Mouse (Mus musculus) hindbrain, embryonic 14.5 days (tissue): ENCODE data around the gene Tat. TPM values are rescaled to one million over a fixed set of nuclear protein-coding genes. Genes with fewer than 3 reads are reported as not detected.

ENCODE experiments used
- ATAC-seq: fragments of 200-750 bp; cut with Nextera tagmentation; 2 replicates; pipeline ENCODE4 v1.8.0; 2017; ENCODE audit warnings: moderate number of reproducible peaks, mild to moderate bottlenecking, moderate TSS enrichment, moderate library complexity; ENCODE audit not compliant: low FRiP score
- DNase-seq: peaks from one replicate; pipeline ENCODE4 v3.0.0-alpha.2; 2015; ENCODE audit warnings: low spot score
- H3K27ac ChIP-seq: fragments of 300-500 bp; sonication (generic); 2 replicates; pipeline ENCODE4 v1.5.1; 2014; ENCODE audit warnings: mild to moderate bottlenecking, moderate library complexity
- H3K27me3 ChIP-seq: fragments of 300-500 bp; sonication (generic); 2 replicates; pipeline ENCODE4 v1.6.1; 2014; ENCODE audit warnings: mild to moderate bottlenecking, low read length, mixed read lengths; ENCODE audit not compliant: control insufficient read depth, insufficient read depth
- H3K36me3 ChIP-seq: fragments of 300-500 bp; sonication (generic); replicated peaks from 2 replicates; pipeline ENCODE4 v1.6.1; 2014; ENCODE audit not compliant: control insufficient read depth, insufficient read depth
- H3K4me1 ChIP-seq: fragments of 300-500 bp; sonication (generic); replicated peaks from 2 replicates; pipeline ENCODE4 v1.6.1; 2014; ENCODE audit warnings: antibody characterized with exemption, low read length, mixed read lengths; ENCODE audit not compliant: control insufficient read depth, insufficient read depth
- H3K4me2 ChIP-seq: fragments of 300-500 bp; sonication (generic); replicated peaks from 2 replicates; pipeline ENCODE4 v1.6.1; 2014; ENCODE audit warnings: mild to moderate bottlenecking, moderate library complexity
- H3K4me3 ChIP-seq: fragments of 300-500 bp; sonication (generic); replicated peaks from 2 replicates; pipeline ENCODE4 v1.5.1; 2014; ENCODE audit warnings: mild to moderate bottlenecking, low read length
- H3K9ac ChIP-seq: fragments of 300-500 bp; sonication (generic); 2 replicates; pipeline ENCODE4 v1.6.1; 2014
- H3K9me3 ChIP-seq: fragments of 300-500 bp; sonication (generic); 2 replicates; pipeline ENCODE4 v1.6.1; 2016; ENCODE audit warnings: low read length; ENCODE audit not compliant: control insufficient read depth
- WGBS: fragments of 180-500 bp; shearing (Covaris S2); extraction: QIAGEN DNeasy Blood & Tissue Kit; methylation state at CpG from one replicate; pipeline ENCODE4 v1.1.7; 2014; 5-methylcytosine and 5-hydroxymethylcytosine counted together
- polyA plus RNA-seq: library from polyadenylated mRNA; unstranded; fragments of >200 nt; fragmentation: Nextera tagmentation; extraction: Ambion mirVana; gene quantifications from 2 replicates; pipeline ENCODE4 v1.2.1, GENCODE M21; 2014

Gene Tat
- polyA plus RNA-seq = not detected in 2 replicates

DNA sequence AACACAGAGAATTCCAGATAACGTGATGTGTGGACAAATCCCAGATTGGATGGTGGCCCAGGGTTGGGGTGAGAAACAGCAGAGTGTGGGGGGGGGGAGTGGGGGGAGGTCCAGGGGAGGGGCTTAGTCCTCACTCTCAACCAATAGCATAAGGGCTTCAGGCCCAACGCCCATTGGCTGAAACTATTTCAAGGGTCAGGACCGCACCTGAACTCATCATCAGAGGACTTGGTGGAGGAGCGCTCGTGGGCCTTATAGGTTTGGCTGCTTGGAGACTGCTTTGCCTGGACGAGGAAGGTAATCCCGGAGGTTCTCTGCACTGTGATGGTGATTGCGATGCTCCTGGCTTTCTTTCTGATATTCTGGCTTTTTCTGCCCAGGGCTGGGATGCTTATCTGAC lies at the start of gene Tat:
Tat (plus strand) TSS at position 214 of the 400 bp plus-strand sequence.
- Histone ChIP-seq H3K9ac (no peak within 1 kb of the TSS), H3K36me3 (no peaks in the 10 kb centered on the region), H3K9me3 (no peaks in the 10 kb centered on the region), H3K27ac (no peak within 1 kb of the TSS), H3K27me3 (no peaks in the 10 kb centered on the region), H3K4me1 (no peaks in the 10 kb centered on the region), H3K4me3 (no peak within 1 kb of the TSS), H3K4me2 (no peak within 1 kb of the TSS)
- no peak for DNase-seq
- 90% methylated on average over 8 of the region's 8 CpGs for WGBS
- ATAC-seq = no peak

- H3K27ac ChIP-seq = no peak overlapping the region
- no peak for ATAC-seq
- no peak overlapping the region for H3K9ac ChIP-seq
- WGBS = 88% methylated on average over 2 of the region's 2 CpGs
- peaks cover 50% of the 10 kb centered on the region for H3K36me3 ChIP-seq
- no peak for DNase-seq
- H3K9me3 ChIP-seq = no peaks in the 10 kb centered on the region
- no peaks in the 10 kb centered on the region for H3K27me3 ChIP-seq
- H3K4me1 ChIP-seq = no peaks in the 10 kb centered on the region; the same call in 1 of the 2 replicates
- H3K4me3 ChIP-seq = no peak overlapping the region
- H3K4me2 ChIP-seq = no peak overlapping the region
Measured at GRCm38 (mm10) chr8:109941606-109942360, 48.5 kb upstream of the Tat start.

DNA sequence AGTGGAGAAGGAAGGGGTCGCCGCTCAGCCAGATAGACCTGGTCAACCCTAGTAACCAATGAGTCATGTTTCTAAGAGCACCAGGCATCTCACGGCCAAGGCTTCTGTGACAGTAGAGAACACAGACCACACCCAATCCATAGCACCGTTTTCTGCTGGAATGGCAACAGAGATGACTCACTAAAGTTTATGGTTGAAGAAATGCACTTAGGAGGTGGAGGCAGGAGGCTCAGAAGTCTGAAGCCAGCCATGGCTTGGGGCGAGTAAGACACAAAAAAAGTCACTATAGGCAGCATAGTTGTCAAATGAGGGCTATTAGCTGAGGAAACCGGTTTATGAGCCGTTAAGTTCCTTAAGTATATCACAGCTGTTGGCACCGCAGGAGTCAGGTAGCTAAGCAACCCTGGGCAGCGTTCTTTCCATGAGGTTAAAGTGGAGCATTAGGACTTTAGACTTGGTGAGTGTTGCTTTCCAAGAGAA lies 45.0 kb upstream of the Tat start:
- DNase-seq = no peak
- ATAC-seq = no peak
- Histone ChIP-seq H3K36me3 (peaks cover 22% of the 10 kb centered on the region), H3K4me2 (no peak overlapping the region), H3K27me3 (no peaks in the 10 kb centered on the region), H3K4me3 (no peak overlapping the region), H3K27ac (no peak overlapping the region), H3K4me1 (no peaks in the 10 kb centered on the region; the same call in 1 of the 2 replicates), H3K9ac (no peak overlapping the region), H3K9me3 (no peaks in the 10 kb centered on the region)
- 56% methylated on average over 9 of the region's 9 CpGs for WGBS

- no peak for ATAC-seq
- no peak overlapping the region for H3K4me2 ChIP-seq
- no peak overlapping the region for H3K9ac ChIP-seq
- 82% methylated on average over 7 of the region's 7 CpGs for WGBS
- no peaks in the 10 kb centered on the region for H3K27me3 ChIP-seq
- no peak for DNase-seq
- H3K36me3 ChIP-seq = peaks cover 17% of the 10 kb centered on the region
- no peaks in the 10 kb centered on the region; the same call in 1 of the 2 replicates for H3K4me1 ChIP-seq
- no peaks in the 10 kb centered on the region for H3K9me3 ChIP-seq
- no peak overlapping the region for H3K27ac ChIP-seq
- no peak overlapping the region for H3K4me3 ChIP-seq
Measured at GRCm38 (mm10) chr8:109945694-109946093, 44.5 kb upstream of the Tat start.

- DNase-seq (no peak), ATAC-seq (no peak)
- H3K9ac ChIP-seq = no peak overlapping the region
- H3K4me3 ChIP-seq = no peak overlapping the region
- H3K4me2 ChIP-seq = no peak overlapping the region
- peaks cover 12% of the 10 kb centered on the region; the same call in 1 of the 2 replicates for H3K36me3 ChIP-seq
- no peaks in the 10 kb centered on the region for H3K27me3 ChIP-seq
- no peaks in the 10 kb centered on the region for H3K9me3 ChIP-seq
- H3K4me1 ChIP-seq = no peaks in the 10 kb centered on the region; the same call in 1 of the 2 replicates
- no peak overlapping the region for H3K27ac ChIP-seq
- WGBS = 88% methylated on average over 7 of the region's 7 CpGs
Measured at GRCm38 (mm10) chr8:109946272-109946671, 44.0 kb upstream of the Tat start.

DNA sequence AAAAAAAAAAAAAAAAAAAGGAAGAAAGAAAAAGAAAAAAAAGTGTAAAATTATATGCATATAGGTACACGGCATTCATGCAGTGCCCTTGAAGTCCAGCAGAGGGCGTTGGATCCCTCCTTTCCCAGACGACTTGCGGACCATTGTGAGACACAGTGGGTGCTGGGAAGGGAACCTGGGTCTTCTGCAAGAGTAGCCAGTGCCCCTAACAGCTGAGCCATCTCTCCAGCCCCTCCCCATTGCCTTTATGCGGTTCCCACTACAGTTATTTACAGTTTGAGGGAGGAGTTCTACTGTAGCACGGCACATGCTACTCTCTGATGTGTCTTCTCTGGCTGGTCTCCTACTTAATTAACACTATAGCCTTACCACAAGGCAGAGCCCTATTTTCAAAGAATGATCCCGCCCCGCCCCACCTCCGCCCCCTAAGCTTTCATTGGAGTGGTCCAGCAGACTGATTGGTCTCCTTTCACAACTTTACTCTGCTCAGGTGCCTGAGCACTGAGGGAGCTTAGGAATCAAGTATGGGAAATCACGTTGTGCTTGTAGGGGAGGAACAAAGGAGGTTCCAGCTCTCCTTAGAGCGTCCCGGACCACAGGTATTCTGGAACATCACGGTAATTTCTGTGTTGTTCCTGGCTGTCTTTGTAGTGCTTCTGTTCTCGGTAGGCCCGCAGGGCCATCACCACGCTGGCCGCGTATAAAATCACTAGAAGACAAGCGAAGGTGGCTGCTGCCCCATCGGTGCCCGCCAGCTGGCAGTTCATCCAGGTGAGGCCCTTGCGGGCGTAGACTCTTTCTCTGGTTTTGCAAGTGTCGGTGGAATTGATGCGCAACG lies 42.6 kb upstream of the Tat start:
- peak overlapping the region; percentile 70 for H3K4me2 ChIP-seq
- peak; percentile 64 for ATAC-seq
- H3K4me3 ChIP-seq = peak overlapping the region; percentile 39
- DNase-seq = peak; percentile 66
- 1% methylated on average over 26 of the region's 26 CpGs for WGBS
- H3K9me3 ChIP-seq = no peaks in the 10 kb centered on the region
- no peaks in the 10 kb centered on the region for H3K4me1 ChIP-seq
- H3K27me3 ChIP-seq = no peaks in the 10 kb centered on the region
- H3K9ac ChIP-seq = peak overlapping the region; percentile 66
- H3K27ac ChIP-seq = peak overlapping the region; percentile 84
- H3K36me3 ChIP-seq = peaks cover 7% of the 10 kb centered on the region; the same call in 1 of the 2 replicates

DNA sequence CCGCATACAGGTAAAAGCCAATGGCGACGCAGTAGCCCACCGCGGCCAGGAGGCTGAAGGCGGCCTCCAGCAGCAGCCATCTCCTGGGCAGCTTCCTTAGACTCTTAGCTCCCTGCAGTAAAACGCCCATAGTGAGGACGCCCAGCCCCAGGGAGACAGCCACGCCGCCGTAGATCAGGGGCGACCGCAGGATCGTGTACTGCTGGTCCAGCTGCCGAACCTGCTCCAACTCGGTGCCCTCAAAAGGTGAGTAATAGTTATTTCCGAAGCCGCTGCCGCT lies 42.0 kb upstream of the Tat start:
- H3K4me3 ChIP-seq = peak overlapping the region; percentile 39
- no peaks in the 10 kb centered on the region for H3K9me3 ChIP-seq
- 6% methylated on average over 19 of the region's 19 CpGs for WGBS
- no peaks in the 10 kb centered on the region for H3K27me3 ChIP-seq
- DNase-seq = peak; percentile 47
- no peaks in the 10 kb centered on the region for H3K4me1 ChIP-seq
- H3K4me2 ChIP-seq = peak overlapping the region; percentile 70
- peak overlapping the region; percentile 84 for H3K27ac ChIP-seq
- H3K36me3 ChIP-seq = peaks cover 6% of the 10 kb centered on the region; the same call in 1 of the 2 replicates
- peak; percentile 46 for ATAC-seq
- peak overlapping the region; percentile 66 for H3K9ac ChIP-seq

DNA sequence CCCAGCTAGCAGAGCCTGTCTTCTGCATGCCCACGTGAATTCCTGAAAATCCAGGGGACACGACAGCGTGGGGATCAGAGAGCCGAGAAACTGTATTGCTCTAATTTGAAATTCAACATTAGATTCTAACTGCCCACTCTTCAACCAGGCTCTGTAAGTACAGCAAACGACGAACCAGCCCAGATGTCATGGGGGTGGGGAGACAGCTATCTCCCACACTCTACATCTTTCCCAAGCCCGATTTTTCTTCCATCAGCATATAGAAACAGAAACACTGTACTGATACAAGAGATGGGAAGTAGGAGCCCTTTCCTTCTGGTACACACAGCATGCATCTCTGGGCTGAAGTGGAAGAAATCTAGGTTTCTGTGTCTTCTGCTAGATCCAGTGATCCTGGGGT lies 38.1 kb upstream of the Tat start:
- no peaks in the 10 kb centered on the region for H3K27me3 ChIP-seq
- no peak overlapping the region for H3K4me3 ChIP-seq
- DNase-seq = no peak
- ATAC-seq = no peak
- H3K27ac ChIP-seq = no peak overlapping the region
- H3K36me3 ChIP-seq = no peaks in the 10 kb centered on the region
- peaks cover 10% of the 10 kb centered on the region for H3K4me1 ChIP-seq
- H3K4me2 ChIP-seq = no peak overlapping the region
- H3K9ac ChIP-seq = no peak overlapping the region
- 72% methylated on average over 7 of the region's 7 CpGs for WGBS
- H3K9me3 ChIP-seq = no peaks in the 10 kb centered on the region

GRCm38 (mm10) chr8:109954486-109954948 lies 35.7 kb upstream of the Tat start:
- no peak overlapping the region for H3K27ac ChIP-seq
- H3K4me3 ChIP-seq = no peak overlapping the region
- H3K4me2 ChIP-seq = no peak overlapping the region
- peaks cover 15% of the 10 kb centered on the region for H3K4me1 ChIP-seq
- no peaks in the 10 kb centered on the region for H3K27me3 ChIP-seq
- 0 out of 2 replicates have a peak overlapping the region, but pooled peaks have one; percentile 28 for H3K9ac ChIP-seq
- WGBS = 27% methylated on average over 13 of the region's 13 CpGs
- ATAC-seq (peak; percentile 74; the same call in 1 of the 2 replicates), DNase-seq (peak; percentile 63)
- H3K9me3 ChIP-seq = no peaks in the 10 kb centered on the region
- no peaks in the 10 kb centered on the region for H3K36me3 ChIP-seq
